Mouse (Mus musculus) heart, embryonic 11.5 days (tissue): ENCODE data around the gene Phf14. TPM values are rescaled to one million over a fixed set of nuclear protein-coding genes. Genes with fewer than 3 reads are reported as not detected.

Experiments used
- ATAC-seq: fragments of 200-750 bp; cut with Nextera tagmentation; replicated peaks from 2 replicates; pipeline ENCODE4 v1.8.0; 2017; ENCODE audit warnings: moderate library complexity; ENCODE audit not compliant: insufficient number of reproducible peaks, low FRiP score, low TSS enrichment
- H3K27ac ChIP-seq: fragments of 300-500 bp; sonication (generic); 2 replicates; pipeline ENCODE4 v1.5.1; 2014; ENCODE audit warnings: mild to moderate bottlenecking, low read depth, low read length
- H3K27me3 ChIP-seq: fragments of 300-500 bp; sonication (generic); 2 replicates; pipeline ENCODE4 v1.6.1; 2014; ENCODE audit warnings: mild to moderate bottlenecking, low read length, mixed read lengths; ENCODE audit not compliant: control insufficient read depth, insufficient read depth
- H3K36me3 ChIP-seq: fragments of 300-500 bp; sonication (generic); 2 replicates; pipeline ENCODE4 v1.6.1; 2014; ENCODE audit warnings: mild to moderate bottlenecking, low read length, moderate library complexity, mixed read lengths; ENCODE audit not compliant: control insufficient read depth, insufficient read depth
- H3K4me1 ChIP-seq: fragments of 300-500 bp; sonication (generic); 2 replicates; pipeline ENCODE4 v1.6.1; 2014; ENCODE audit warnings: low read length; ENCODE audit not compliant: control insufficient read depth, insufficient read depth
- H3K4me2 ChIP-seq: fragments of 300-500 bp; sonication (generic); 2 replicates; pipeline ENCODE4 v1.6.1; 2014; ENCODE audit warnings: mild to moderate bottlenecking, moderate library complexity
- H3K4me3 ChIP-seq: fragments of 300-500 bp; sonication (generic); 2 replicates; pipeline ENCODE4 v1.5.1; 2014; ENCODE audit warnings: low read depth, low read length
- H3K9ac ChIP-seq: fragments of 300-500 bp; sonication (generic); 2 replicates; pipeline ENCODE4 v1.6.1; 2014; ENCODE audit warnings: mild to moderate bottlenecking, low read depth, low read length, moderate library complexity
- H3K9me3 ChIP-seq: fragments of 300-500 bp; sonication (generic); replicated peaks from 2 replicates; pipeline ENCODE4 v1.6.1; 2016; ENCODE audit warnings: low read length; ENCODE audit not compliant: control insufficient read depth
- WGBS: fragments of 180-500 bp; shearing (Covaris S2); extraction: QIAGEN DNeasy Blood & Tissue Kit; methylation state at CpG from one replicate; pipeline ENCODE4 v1.1.7; 2014; ENCODE audit not compliant: insufficient replicate concordance; 5-methylcytosine and 5-hydroxymethylcytosine counted together
- polyA plus RNA-seq: library from polyadenylated mRNA; unstranded; fragments of >200 nt; fragmentation: Nextera tagmentation; extraction: Ambion mirVana; gene quantifications from 2 replicates; pipeline ENCODE4 v1.2.1, GENCODE M21; 2014

Phf14 gene
- polyA plus RNA-seq, 1 experiment from 2014 or later: 59.9 TPM

- Histone ChIP-seq H3K9me3 (no peaks in the 10 kb centered on the region), H3K36me3 (peaks cover 3% of the 10 kb centered on the region; the same call in 1 of the 2 replicates), H3K4me2 (no peak overlapping the region), H3K4me1 (no peaks in the 10 kb centered on the region), H3K27ac (no peak overlapping the region), H3K9ac (no peak overlapping the region), H3K4me3 (no peak overlapping the region), H3K27me3 (no peaks in the 10 kb centered on the region)
- no peak for ATAC-seq
- WGBS: 46% methylated on average over 1 of the region's 1 CpGs
Measured at GRCm38 (mm10) chr6:12006001-12006400, 98.4 kb downstream of the Phf14 start.

- 92% methylated on average over 5 of the region's 5 CpGs for WGBS
- no peak for ATAC-seq
- no peaks in the 10 kb centered on the region for H3K4me1 ChIP-seq
- H3K27me3 ChIP-seq: no peaks in the 10 kb centered on the region
- H3K36me3 ChIP-seq: peaks cover 3% of the 10 kb centered on the region; the same call in 1 of the 2 replicates
- no peaks in the 10 kb centered on the region for H3K9me3 ChIP-seq
- H3K4me2 ChIP-seq: no peak overlapping the region
- no peak overlapping the region for H3K27ac ChIP-seq
- no peak overlapping the region for H3K4me3 ChIP-seq
- no peak overlapping the region for H3K9ac ChIP-seq
Measured at GRCm38 (mm10) chr6:12012103-12012502, 104.5 kb downstream of the Phf14 start.

GRCm38 (mm10) chr6:12014035-12014434 is 106.4 kb downstream of the Phf14 start:
- WGBS: 82% methylated on average over 2 of the region's 2 CpGs
- Histone ChIP-seq H3K4me2 (no peak overlapping the region), H3K27me3 (no peaks in the 10 kb centered on the region), H3K27ac (no peak overlapping the region), H3K4me3 (no peak overlapping the region), H3K4me1 (no peaks in the 10 kb centered on the region), H3K36me3 (no peaks in the 10 kb centered on the region), H3K9ac (no peak overlapping the region), H3K9me3 (no peaks in the 10 kb centered on the region)
- no peak for ATAC-seq

DNA sequence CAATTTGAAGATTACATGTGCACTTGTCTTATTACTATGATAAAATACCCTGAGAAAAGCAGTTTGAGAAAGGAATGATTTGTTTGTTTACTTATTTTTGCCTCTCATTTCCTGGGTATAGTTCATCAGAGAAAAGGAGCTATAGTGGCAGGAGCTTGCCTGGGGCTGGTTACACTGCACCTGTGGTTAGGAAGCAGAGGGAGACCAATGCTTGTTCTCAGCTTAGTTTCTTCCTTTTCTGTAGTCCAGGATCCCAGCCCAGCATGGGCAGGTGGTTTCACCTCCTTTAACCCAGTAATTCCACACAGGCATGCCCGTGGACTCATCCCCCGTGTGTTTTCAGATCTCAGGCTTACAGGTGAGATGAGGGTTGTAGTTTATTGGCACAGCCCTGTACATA is 107.1 kb downstream of the Phf14 start:
- H3K27ac ChIP-seq: no peak overlapping the region
- no peak overlapping the region for H3K9ac ChIP-seq
- ATAC-seq: no peak
- no peak overlapping the region for H3K4me3 ChIP-seq
- H3K9me3 ChIP-seq: no peaks in the 10 kb centered on the region
- H3K4me2 ChIP-seq: no peak overlapping the region
- H3K36me3 ChIP-seq: no peaks in the 10 kb centered on the region; the same call in 1 of the 2 replicates
- 87% methylated on average over 2 of the region's 2 CpGs for WGBS
- H3K4me1 ChIP-seq: no peaks in the 10 kb centered on the region
- H3K27me3 ChIP-seq: no peaks in the 10 kb centered on the region

DNA sequence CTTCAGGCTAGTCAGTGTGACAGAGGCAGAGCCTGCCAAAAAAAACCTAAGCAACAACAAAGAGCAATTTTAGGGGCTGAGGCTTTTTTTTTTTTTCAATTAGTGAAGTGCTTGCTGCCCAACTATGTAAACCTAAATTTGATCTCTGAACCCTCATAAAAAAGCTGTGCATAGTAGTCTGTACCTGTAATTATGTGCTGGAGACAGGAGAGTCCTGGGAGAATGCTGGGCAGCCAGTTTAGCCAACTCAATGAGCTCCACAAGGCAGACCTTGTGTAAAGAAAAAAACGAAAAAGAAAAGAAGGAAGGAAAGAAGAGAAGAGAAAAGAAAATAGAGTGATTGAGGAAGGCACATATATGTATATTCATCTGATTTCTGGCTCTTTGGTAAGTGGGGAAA is 112.1 kb downstream of the Phf14 start:
- H3K27me3 ChIP-seq: no peaks in the 10 kb centered on the region
- H3K36me3 ChIP-seq: peaks cover 2% of the 10 kb centered on the region; the same call in 1 of the 2 replicates
- WGBS: 69% methylated on average over 1 of the region's 1 CpGs
- H3K4me1 ChIP-seq: no peaks in the 10 kb centered on the region
- no peak overlapping the region for H3K27ac ChIP-seq
- no peak for ATAC-seq
- H3K4me3 ChIP-seq: no peak overlapping the region
- no peaks in the 10 kb centered on the region for H3K9me3 ChIP-seq
- no peak overlapping the region for H3K4me2 ChIP-seq
- no peak overlapping the region for H3K9ac ChIP-seq

- H3K4me2 ChIP-seq: no peak overlapping the region
Measured at GRCm38 (mm10) chr6:12020156-12020555, 112.5 kb downstream of the Phf14 start.

DNA sequence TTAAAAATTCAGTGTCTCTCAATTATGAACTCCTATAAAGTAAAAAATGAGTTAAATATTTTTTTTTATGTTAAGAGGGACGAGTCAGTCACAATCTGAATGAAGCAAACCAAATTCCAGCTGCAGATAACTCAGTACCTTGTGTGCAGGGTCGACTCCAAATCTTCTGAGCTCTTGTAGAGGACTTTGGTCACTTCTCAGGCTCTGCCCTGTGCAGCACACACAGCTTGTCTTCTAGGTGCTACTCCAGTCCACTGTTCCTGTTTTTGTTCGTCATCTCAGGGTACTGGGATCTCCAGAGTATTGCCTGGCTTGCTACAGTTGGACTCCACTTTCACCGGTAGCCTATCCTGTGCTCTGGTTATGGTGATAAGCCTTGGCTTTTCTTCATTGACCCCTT is 113.1 kb downstream of the Phf14 start:
- Histone ChIP-seq H3K9ac (no peak overlapping the region), H3K4me3 (no peak overlapping the region), H3K27ac (no peak overlapping the region), H3K36me3 (peaks cover 2% of the 10 kb centered on the region; the same call in 1 of the 2 replicates), H3K4me1 (no peaks in the 10 kb centered on the region), H3K4me2 (no peak overlapping the region), H3K27me3 (no peaks in the 10 kb centered on the region), H3K9me3 (no peaks in the 10 kb centered on the region)
- 76% methylated on average over 4 of the region's 4 CpGs for WGBS
- ATAC-seq: no peak

More at GRCm38 (mm10) chr6:12020156-12020555, 112.5 kb downstream of the Phf14 start:
- no peaks in the 10 kb centered on the region for H3K27me3 ChIP-seq
- ATAC-seq: no peak
- no peak overlapping the region for H3K9ac ChIP-seq
- H3K4me1 ChIP-seq: no peaks in the 10 kb centered on the region
- WGBS: 85% methylated on average over 3 of the region's 3 CpGs
- no peaks in the 10 kb centered on the region for H3K9me3 ChIP-seq
- H3K36me3 ChIP-seq: peaks cover 2% of the 10 kb centered on the region; the same call in 1 of the 2 replicates
- H3K27ac ChIP-seq: no peak overlapping the region
- H3K4me3 ChIP-seq: no peak overlapping the region

DNA sequence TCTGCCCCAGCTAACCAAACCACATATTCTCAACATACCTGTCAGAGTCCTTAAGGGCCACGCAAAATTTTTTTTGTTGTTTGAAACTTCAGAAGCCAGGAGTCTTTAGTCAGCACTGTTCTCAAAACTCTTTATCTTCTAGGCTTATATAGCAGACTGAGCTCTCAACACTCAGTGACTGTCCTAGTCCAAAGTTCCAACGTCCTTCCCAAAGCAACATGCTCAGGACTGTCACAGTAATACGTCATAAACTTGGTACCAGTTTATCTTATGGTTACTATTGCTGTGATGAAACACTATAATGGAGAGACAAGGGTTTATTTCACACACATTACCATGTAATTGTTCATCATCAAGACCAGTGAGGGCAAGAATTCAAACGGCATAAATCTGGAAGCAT is 113.9 kb downstream of the Phf14 start:
- H3K4me2 ChIP-seq: no peak overlapping the region
- no peak overlapping the region for H3K4me3 ChIP-seq
- ATAC-seq: no peak
- no peaks in the 10 kb centered on the region for H3K9me3 ChIP-seq
- no peak overlapping the region for H3K27ac ChIP-seq
- WGBS: 87% methylated on average over 4 of the region's 4 CpGs
- peaks cover 2% of the 10 kb centered on the region; the same call in 1 of the 2 replicates for H3K36me3 ChIP-seq
- H3K9ac ChIP-seq: no peak overlapping the region
- no peaks in the 10 kb centered on the region for H3K27me3 ChIP-seq
- H3K4me1 ChIP-seq: no peaks in the 10 kb centered on the region

- no peak for ATAC-seq
- no peak overlapping the region for H3K9ac ChIP-seq
- H3K9me3 ChIP-seq: no peaks in the 10 kb centered on the region
- H3K27me3 ChIP-seq: no peaks in the 10 kb centered on the region
- no peak overlapping the region for H3K4me2 ChIP-seq
- H3K4me3 ChIP-seq: no peak overlapping the region
- no peaks in the 10 kb centered on the region for H3K4me1 ChIP-seq
- 85% methylated on average over 2 of the region's 2 CpGs for WGBS
- H3K27ac ChIP-seq: no peak overlapping the region
- H3K36me3 ChIP-seq: peaks cover 2% of the 10 kb centered on the region; the same call in 1 of the 2 replicates
Measured at GRCm38 (mm10) chr6:12023395-12023794, 115.8 kb downstream of the Phf14 start.
